Mouse (Mus musculus): Measurements from ENCODE around the gene Scn10a. TPM values are rescaled to one million over a fixed set of nuclear protein-coding genes. Genes with fewer than 3 reads are reported as not detected.

The Scn10a gene
- polyA plus RNA-seq, 1 experiment from 2014 or later: 0.03 TPM

GRCm38 (mm10) chr9:119574366-119574765, 144.8 kb downstream of the Scn10a start:
- Histone ChIP-seq H3K9me3 (ENCODE audit: control insufficient read depth, low read length) (no peaks in the 10 kb centered on the region), H3K4me3 (ENCODE audit: low read depth, low read length) (no peak overlapping the region), H3K9ac (replicated peaks; ENCODE audit: low read depth, low read length) (no peak overlapping the region), H3K27me3 (ENCODE audit: control insufficient read depth, insufficient read depth, low read length) (peaks cover 82% of the 10 kb centered on the region), H3K36me3 (ENCODE audit: control insufficient read depth, insufficient read depth, low read length) (no peaks in the 10 kb centered on the region), H3K27ac (ENCODE audit: low read depth, low read length) (no peak overlapping the region), H3K4me2 (ENCODE audit: low read depth, low read length) (no peak overlapping the region), H3K4me1 (ENCODE audit: control insufficient read depth, insufficient read depth, low read length) (peaks cover 14% of the 10 kb centered on the region)
- 79% methylated on average over 7 of the region's 7 CpGs for WGBS
- no peak for ATAC-seq (ENCODE audit: low read depth)

- Histone ChIP-seq H3K36me3 (ENCODE audit: control insufficient read depth, insufficient read depth, low read length) (no peaks in the 10 kb centered on the region), H3K27ac (ENCODE audit: low read depth, low read length) (no peak overlapping the region), H3K9me3 (ENCODE audit: control insufficient read depth, low read length) (no peaks in the 10 kb centered on the region), H3K27me3 (ENCODE audit: control insufficient read depth, insufficient read depth, low read length) (peaks cover 83% of the 10 kb centered on the region), H3K9ac (replicated peaks; ENCODE audit: low read depth, low read length) (no peak overlapping the region), H3K4me1 (ENCODE audit: control insufficient read depth, insufficient read depth, low read length) (peaks cover 8% of the 10 kb centered on the region; the same call in 1 of the 2 replicates), H3K4me2 (ENCODE audit: low read depth, low read length) (no peak overlapping the region), H3K4me3 (ENCODE audit: low read depth, low read length) (no peak overlapping the region)
- no peak for ATAC-seq (ENCODE audit: low read depth)
- whole genome bisulfite sequencing: 37% methylated on average over 14 of the region's 14 CpGs
Observed at GRCm38 (mm10) chr9:119573009-119573408, 146.1 kb downstream of the Scn10a start.

DNA sequence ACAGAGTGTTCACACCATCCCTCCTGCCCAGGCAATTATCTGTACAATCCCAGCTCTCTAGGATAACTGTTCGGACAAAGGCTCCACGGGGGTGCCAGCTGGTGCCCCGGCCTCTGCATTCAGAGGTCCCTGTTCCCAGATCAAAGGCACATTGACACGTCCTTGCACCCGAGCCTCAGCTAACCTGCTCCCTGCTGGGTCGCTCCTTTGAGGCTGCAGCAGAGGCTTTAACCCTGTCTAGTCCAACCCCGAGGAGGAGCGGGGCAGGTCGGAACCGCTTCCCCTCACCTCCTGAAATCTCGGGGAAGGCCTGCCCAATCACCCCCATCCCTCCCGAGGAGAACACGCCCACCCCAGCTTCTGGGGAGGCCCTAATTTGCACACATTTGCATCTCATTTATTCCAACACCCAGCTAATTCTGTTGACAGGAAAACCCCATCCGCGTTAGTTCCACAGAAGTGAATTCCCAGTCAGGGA, 147.7 kb downstream of the Scn10a start:
- under 1% methylated on average over 15 of the region's 15 CpGs for WGBS
- Histone ChIP-seq H3K4me1 (ENCODE audit: control insufficient read depth, insufficient read depth, low read length) (peaks cover 8% of the 10 kb centered on the region; the same call in 1 of the 2 replicates), H3K9me3 (ENCODE audit: control insufficient read depth, low read length) (no peaks in the 10 kb centered on the region), H3K27me3 (ENCODE audit: control insufficient read depth, insufficient read depth, low read length) (peaks cover 81% of the 10 kb centered on the region), H3K9ac (replicated peaks; ENCODE audit: low read depth, low read length) (no peak overlapping the region; the same call in 1 of the 2 replicates), H3K27ac (ENCODE audit: low read depth, low read length) (no peak overlapping the region), H3K4me2 (ENCODE audit: low read depth, low read length) (peak overlapping the region; percentile 37), H3K36me3 (ENCODE audit: control insufficient read depth, insufficient read depth, low read length) (no peaks in the 10 kb centered on the region), H3K4me3 (ENCODE audit: low read depth, low read length) (no peak overlapping the region)
- peak; percentile 50; the same call in 1 of the 2 replicates for ATAC-seq (ENCODE audit: low read depth)

- no peak overlapping the region for H3K27ac ChIP-seq (ENCODE audit: low read depth, low read length)
- H3K4me2 ChIP-seq (ENCODE audit: low read depth, low read length): no peak overlapping the region
- ATAC-seq (ENCODE audit: low read depth): no peak
- no peak overlapping the region for H3K4me3 ChIP-seq (ENCODE audit: low read depth, low read length)
- no peak overlapping the region for H3K9ac ChIP-seq (replicated peaks; ENCODE audit: low read depth, low read length)
- WGBS: 13% methylated on average over 9 of the region's 9 CpGs
- no peaks in the 10 kb centered on the region for H3K36me3 ChIP-seq (ENCODE audit: control insufficient read depth, insufficient read depth, low read length)
- no peaks in the 10 kb centered on the region for H3K9me3 ChIP-seq (ENCODE audit: control insufficient read depth, low read length)
- peaks cover 8% of the 10 kb centered on the region; the same call in 1 of the 2 replicates for H3K4me1 ChIP-seq (ENCODE audit: control insufficient read depth, insufficient read depth, low read length)
- H3K27me3 ChIP-seq (ENCODE audit: control insufficient read depth, insufficient read depth, low read length): peaks cover 82% of the 10 kb centered on the region
Observed at GRCm38 (mm10) chr9:119570652-119571051, 148.5 kb downstream of the Scn10a start.

DNA sequence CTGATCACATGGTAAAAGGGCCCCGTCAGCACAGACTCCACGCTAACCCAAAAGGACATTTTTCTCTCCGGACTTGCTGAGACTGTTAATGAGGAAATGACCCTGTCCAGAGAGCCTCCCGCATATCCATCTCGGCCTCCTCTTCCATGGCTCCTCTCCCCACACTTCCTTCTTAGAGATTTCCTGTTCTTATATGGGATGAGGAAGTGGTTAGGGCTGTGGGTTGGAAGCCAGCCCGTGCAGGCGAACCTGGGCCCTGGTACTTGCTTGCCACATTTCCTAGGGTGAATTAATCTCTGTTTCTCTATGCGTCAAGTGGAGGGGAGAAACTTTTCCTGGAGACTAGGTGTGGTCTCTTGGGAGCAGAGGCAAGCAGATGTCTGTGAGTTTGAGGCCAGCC, 150.4 kb downstream of the Scn10a start:
- Histone ChIP-seq H3K9ac (replicated peaks; ENCODE audit: low read depth, low read length) (no peak overlapping the region), H3K9me3 (ENCODE audit: control insufficient read depth, low read length) (no peaks in the 10 kb centered on the region), H3K36me3 (ENCODE audit: control insufficient read depth, insufficient read depth, low read length) (no peaks in the 10 kb centered on the region), H3K27ac (ENCODE audit: low read depth, low read length) (no peak overlapping the region), H3K4me1 (ENCODE audit: control insufficient read depth, insufficient read depth, low read length) (peaks cover 8% of the 10 kb centered on the region; the same call in 1 of the 2 replicates), H3K27me3 (ENCODE audit: control insufficient read depth, insufficient read depth, low read length) (peaks cover 65% of the 10 kb centered on the region), H3K4me2 (ENCODE audit: low read depth, low read length) (no peak overlapping the region), H3K4me3 (ENCODE audit: low read depth, low read length) (no peak overlapping the region)
- no peak for ATAC-seq (ENCODE audit: low read depth)
- 77% methylated on average over 8 of the region's 8 CpGs for WGBS

GRCm38 (mm10) chr9:119567800-119568199, 151.3 kb downstream of the Scn10a start:
- Histone ChIP-seq H3K4me1 (ENCODE audit: control insufficient read depth, insufficient read depth, low read length) (peaks cover 8% of the 10 kb centered on the region; the same call in 1 of the 2 replicates), H3K36me3 (ENCODE audit: control insufficient read depth, insufficient read depth, low read length) (no peaks in the 10 kb centered on the region), H3K9me3 (ENCODE audit: control insufficient read depth, low read length) (no peaks in the 10 kb centered on the region), H3K4me2 (ENCODE audit: low read depth, low read length) (no peak overlapping the region), H3K4me3 (ENCODE audit: low read depth, low read length) (no peak overlapping the region), H3K27ac (ENCODE audit: low read depth, low read length) (no peak overlapping the region), H3K27me3 (ENCODE audit: control insufficient read depth, insufficient read depth, low read length) (peaks cover 59% of the 10 kb centered on the region), H3K9ac (replicated peaks; ENCODE audit: low read depth, low read length) (no peak overlapping the region)
- ATAC-seq (ENCODE audit: low read depth): no peak
- WGBS: 74% methylated on average over 5 of the region's 5 CpGs

DNA sequence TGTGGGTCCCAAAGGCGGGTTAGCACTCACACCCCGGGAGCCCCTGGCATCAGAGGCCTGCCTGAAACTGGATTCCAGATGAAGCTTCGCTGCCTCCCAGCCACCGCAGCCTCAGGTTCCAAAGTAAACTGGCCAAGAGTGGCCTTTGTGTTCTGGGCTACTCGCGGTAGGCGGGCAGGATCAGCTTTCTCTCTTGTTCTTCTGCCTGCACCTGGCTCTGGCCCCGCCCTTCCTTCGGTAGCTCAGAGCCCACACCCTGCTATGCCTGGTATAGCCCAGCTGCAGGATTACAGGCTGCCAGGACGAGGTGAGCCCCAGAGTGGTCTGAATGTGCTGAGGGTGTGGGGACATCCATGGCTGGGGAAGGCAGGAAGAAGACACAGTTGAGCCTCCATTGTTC, 152.9 kb downstream of the Scn10a start:
- H3K9ac ChIP-seq (replicated peaks; ENCODE audit: low read depth, low read length): no peak overlapping the region
- ATAC-seq (ENCODE audit: low read depth): no peak
- H3K9me3 ChIP-seq (ENCODE audit: control insufficient read depth, low read length): no peaks in the 10 kb centered on the region
- H3K27me3 ChIP-seq (ENCODE audit: control insufficient read depth, insufficient read depth, low read length): peaks cover 49% of the 10 kb centered on the region
- H3K4me1 ChIP-seq (ENCODE audit: control insufficient read depth, insufficient read depth, low read length): peaks cover 4% of the 10 kb centered on the region; the same call in 1 of the 2 replicates
- 6% methylated on average over 10 of the region's 10 CpGs for WGBS
- no peak overlapping the region for H3K27ac ChIP-seq (ENCODE audit: low read depth, low read length)
- no peak overlapping the region for H3K4me3 ChIP-seq (ENCODE audit: low read depth, low read length)
- H3K4me2 ChIP-seq (ENCODE audit: low read depth, low read length): no peak overlapping the region
- no peaks in the 10 kb centered on the region for H3K36me3 ChIP-seq (ENCODE audit: control insufficient read depth, insufficient read depth, low read length)

DNA sequence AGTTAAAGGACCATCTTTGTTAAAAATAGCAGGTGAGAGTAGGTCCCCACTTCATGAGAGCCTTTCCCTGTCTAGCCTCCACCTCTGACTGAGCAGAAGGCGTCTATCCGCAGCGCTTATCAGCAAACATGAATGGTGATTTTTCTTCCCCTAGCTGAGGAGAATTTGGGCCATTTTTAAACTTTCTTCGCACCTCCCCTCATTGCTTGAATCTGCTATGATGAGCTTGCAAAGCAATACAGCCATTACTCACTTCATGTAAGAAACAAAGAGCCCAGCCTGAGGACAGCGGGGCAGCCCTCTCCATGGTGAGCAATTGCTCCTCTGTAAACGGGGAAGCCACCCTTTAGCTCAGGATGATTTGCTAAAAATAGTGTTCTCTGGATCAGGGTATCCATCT, 154.3 kb downstream of the Scn10a start:
- Histone ChIP-seq H3K4me1 (ENCODE audit: control insufficient read depth, insufficient read depth, low read length) (0 out of 2 replicates have a peak, but pooled peaks cover 3% of the 10 kb centered on the region), H3K27me3 (ENCODE audit: control insufficient read depth, insufficient read depth, low read length) (peaks cover 37% of the 10 kb centered on the region), H3K9ac (replicated peaks; ENCODE audit: low read depth, low read length) (no peak overlapping the region), H3K4me3 (ENCODE audit: low read depth, low read length) (no peak overlapping the region), H3K4me2 (ENCODE audit: low read depth, low read length) (no peak overlapping the region), H3K27ac (ENCODE audit: low read depth, low read length) (no peak overlapping the region), H3K36me3 (ENCODE audit: control insufficient read depth, insufficient read depth, low read length) (no peaks in the 10 kb centered on the region), H3K9me3 (ENCODE audit: control insufficient read depth, low read length) (no peaks in the 10 kb centered on the region)
- no peak for ATAC-seq (ENCODE audit: low read depth)
- WGBS: 67% methylated on average over 6 of the region's 6 CpGs

DNA sequence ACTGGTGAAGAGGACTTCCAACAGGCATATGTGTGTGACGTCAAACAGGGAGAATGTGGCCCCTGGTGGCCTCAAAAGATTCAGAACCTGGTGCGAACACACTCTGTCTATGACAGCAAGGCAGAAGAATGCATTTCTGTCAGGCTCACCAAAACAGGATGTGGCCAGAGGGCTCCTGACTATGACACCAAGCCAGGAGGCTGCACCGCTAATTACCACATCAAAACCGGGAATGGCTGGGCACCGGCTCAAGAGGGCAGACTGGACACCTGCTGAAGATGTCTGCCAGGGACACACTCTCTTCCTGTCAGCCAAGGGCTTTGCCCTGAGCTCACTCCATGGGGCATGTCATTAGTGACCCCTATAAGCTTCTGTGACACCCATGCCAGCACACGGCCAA, 155.5 kb downstream of the Scn10a start:
- no peak overlapping the region for H3K9ac ChIP-seq (replicated peaks; ENCODE audit: low read depth, low read length)
- H3K36me3 ChIP-seq (ENCODE audit: control insufficient read depth, insufficient read depth, low read length): no peaks in the 10 kb centered on the region
- 0 out of 2 replicates have a peak, but pooled peaks cover 3% of the 10 kb centered on the region for H3K4me1 ChIP-seq (ENCODE audit: control insufficient read depth, insufficient read depth, low read length)
- H3K27ac ChIP-seq (ENCODE audit: low read depth, low read length): no peak overlapping the region
- peaks cover 27% of the 10 kb centered on the region for H3K27me3 ChIP-seq (ENCODE audit: control insufficient read depth, insufficient read depth, low read length)
- no peak for ATAC-seq (ENCODE audit: low read depth)
- H3K4me2 ChIP-seq (ENCODE audit: low read depth, low read length): no peak overlapping the region
- H3K4me3 ChIP-seq (ENCODE audit: low read depth, low read length): no peak overlapping the region
- 69% methylated on average over 6 of the region's 6 CpGs for WGBS
- H3K9me3 ChIP-seq (ENCODE audit: control insufficient read depth, low read length): no peaks in the 10 kb centered on the region
